Mouse (Mus musculus) small intestine, adult 2 months (tissue): ENCODE results near the gene Ap1ar.

Experiments used
- CTCF ChIP-seq: fragments of 200-500 bp; IDR thresholded peaks from 2 replicates; pipeline ENCODE4 v1.5.1; 2012; ENCODE audit warnings: low read depth, mild to moderate bottlenecking, control low read depth, inconsistent platforms, low read length, moderate library complexity, mixed read lengths; ENCODE audit not compliant: insufficient replicate concordance, insufficient read length; ENCODE audit errors: extremely low read depth
- POLR2A ChIP-seq: fragments of 200-500 bp; IDR thresholded peaks from 2 replicates; pipeline ENCODE4 v1.6.1; 2012; ENCODE audit warnings: low read depth, mild to moderate bottlenecking, control low read depth, inconsistent platforms, low read length, moderate library complexity

DNA sequence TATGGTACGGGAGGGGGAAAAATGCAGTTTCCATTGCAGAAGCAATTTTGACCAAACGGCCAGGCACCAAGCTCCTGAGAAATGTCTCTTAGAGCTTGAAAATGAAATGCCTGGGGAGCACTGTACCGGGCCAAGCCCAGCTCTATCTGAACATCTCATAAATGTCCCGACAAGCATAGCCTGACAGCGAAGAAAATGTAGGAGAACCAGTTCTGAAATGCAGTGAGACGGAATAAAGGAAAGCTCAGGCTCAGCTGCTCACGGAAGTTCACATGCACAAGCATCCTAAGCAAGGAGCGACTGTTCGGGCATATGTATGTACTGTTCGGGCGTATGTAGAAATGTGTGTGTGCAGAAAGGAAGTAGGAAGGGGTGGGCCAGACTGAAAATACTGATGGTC is 24.0 kb upstream of the Ap1ar start:
- TF ChIP-seq POLR2A = no peak
- TF ChIP-seq CTCF = no peak
